Mouse (Mus musculus): ENCODE measurements around the gene Mcf2. TPM values are rescaled to one million over a fixed set of nuclear protein-coding genes. Genes with fewer than 3 reads are reported as not detected.

Mcf2 gene
- polyA plus RNA-seq, 1 experiment from 2014 or later = 0.75 TPM

DNA sequence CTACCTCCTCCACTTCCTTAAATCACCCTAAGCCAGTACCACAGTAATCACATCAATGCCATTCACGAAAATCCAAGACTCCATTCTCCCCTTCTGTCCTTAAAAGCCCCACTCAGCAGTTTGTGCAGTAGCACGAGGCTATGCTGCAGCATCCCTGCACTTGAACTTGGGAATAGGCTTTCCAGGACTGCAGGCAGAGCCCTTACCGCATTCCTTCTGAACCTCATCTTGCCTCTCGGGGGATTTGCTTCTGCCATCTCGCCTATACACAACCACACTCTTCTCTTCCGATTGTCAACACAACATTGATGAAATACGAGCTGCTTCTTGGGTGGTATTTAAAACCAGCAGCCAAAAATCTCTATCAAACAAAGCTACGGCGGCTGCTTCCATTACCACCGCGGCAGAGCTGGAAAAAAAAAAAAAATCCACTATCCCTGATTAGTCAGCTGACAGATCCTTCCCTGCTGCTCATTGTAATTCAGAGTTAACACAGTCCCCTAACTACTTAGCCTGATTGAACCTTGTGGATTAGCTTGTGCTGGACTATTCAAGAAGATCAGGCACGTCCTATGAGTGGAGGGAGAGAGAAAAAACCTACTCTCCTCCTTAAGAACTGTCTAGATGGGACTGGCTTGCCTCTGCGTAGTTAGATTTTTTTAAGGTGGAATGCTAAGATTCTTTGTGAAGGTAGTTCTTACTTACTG is 31.5 kb downstream of the Mcf2 start:
- ATAC-seq (ENCODE audit: insufficient read depth) = peak; percentile 38; the same call in 1 of the 2 replicates

GRCm38 (mm10) chrX:60075359-60075758 is 103.5 kb downstream of the Mcf2 start:
- H3K9ac ChIP-seq = no peak overlapping the region
- H3K27me3 ChIP-seq (ENCODE audit: insufficient read depth, low read length) = no peaks in the 10 kb centered on the region
- no peak overlapping the region for H3K4me2 ChIP-seq
- ATAC-seq (ENCODE audit: insufficient read depth) (no peak), DNase-seq (no peak)
- no peaks in the 10 kb centered on the region for H3K36me3 ChIP-seq (ENCODE audit: insufficient read depth)
- TF ChIP-seq CTCF (IDR thresholded peaks at IDR 0.05; ENCODE audit: low read depth) = no peak
- H3K27ac ChIP-seq (ENCODE audit: low read depth) = no peak overlapping the region
- 87% methylated on average over 1 of the region's 1 CpGs for WGBS
- H3K4me1 ChIP-seq (ENCODE audit: insufficient read depth) = no peaks in the 10 kb centered on the region
- H3K4me3 ChIP-seq (ENCODE audit: low read depth, low read length) = no peak overlapping the region
- H3K9me3 ChIP-seq (ENCODE audit: low read depth, low read length) = no peaks in the 10 kb centered on the region

More for the DNA sequence above, 31.5 kb downstream of the Mcf2 start:
- no peak for TF ChIP-seq CTCF (IDR thresholded peaks at IDR 0.05; ENCODE audit: low read depth)
- Histone ChIP-seq H3K27ac (ENCODE audit: low read depth) (no peak overlapping the region), H3K9ac (no peak overlapping the region), H3K4me2 (peak overlapping the region; percentile 43), H3K27me3 (ENCODE audit: insufficient read depth, low read length) (no peaks in the 10 kb centered on the region), H3K4me1 (ENCODE audit: insufficient read depth) (no peaks in the 10 kb centered on the region), H3K9me3 (ENCODE audit: low read depth, low read length) (no peaks in the 10 kb centered on the region), H3K36me3 (ENCODE audit: insufficient read depth) (no peaks in the 10 kb centered on the region), H3K4me3 (ENCODE audit: low read depth, low read length) (no peak overlapping the region)
- DNase-seq = peak; percentile 12
- WGBS = 12% methylated on average over 13 of the region's 13 CpGs

DNA sequence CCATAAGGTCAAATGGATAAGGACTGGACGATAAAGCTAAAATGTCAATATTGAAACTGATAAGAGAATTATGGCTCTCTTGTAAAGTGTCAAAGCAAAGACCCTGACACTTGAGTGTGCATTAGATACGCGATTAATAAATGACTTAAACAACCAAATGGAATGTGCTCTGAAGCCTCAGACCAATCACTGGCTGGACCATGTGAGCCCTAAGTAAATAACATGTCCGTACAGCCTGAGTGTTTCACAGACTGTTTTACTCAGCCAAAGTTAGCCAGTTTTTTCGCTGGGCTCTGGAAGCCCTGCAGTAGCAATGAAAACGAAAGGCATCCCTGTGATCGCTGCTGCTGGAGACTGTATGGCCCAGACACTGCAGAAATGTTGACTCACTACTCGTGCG is 123.7 kb downstream of the Mcf2 start:
- peak; percentile 38 for DNase-seq

DNA sequence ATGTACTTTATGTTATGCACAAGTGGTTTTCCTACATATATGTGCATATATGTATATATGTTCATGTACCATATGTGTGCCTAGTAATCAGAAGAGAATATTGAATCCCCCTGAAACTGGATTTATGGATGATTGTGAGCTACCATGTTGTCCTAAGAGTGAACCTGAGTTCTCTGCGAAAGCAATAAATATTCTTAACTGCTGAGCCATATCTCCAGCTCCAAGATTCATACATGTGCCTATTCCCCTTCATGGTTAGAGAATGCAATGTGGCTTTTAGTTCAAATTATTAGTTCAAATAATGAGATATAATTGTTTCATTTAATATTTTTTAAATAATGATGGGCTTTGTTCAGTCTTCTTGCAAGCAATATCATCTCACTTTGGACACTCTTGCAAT is 124.1 kb downstream of the Mcf2 start:
- ATAC-seq (ENCODE audit: insufficient read depth) (no peak), DNase-seq (no peak)
- no peak overlapping the region for H3K27ac ChIP-seq (ENCODE audit: low read depth)
- no peaks in the 10 kb centered on the region for H3K36me3 ChIP-seq (ENCODE audit: insufficient read depth)
- no peak overlapping the region for H3K4me3 ChIP-seq (ENCODE audit: low read depth, low read length)
- TF ChIP-seq CTCF (IDR thresholded peaks at IDR 0.05; ENCODE audit: low read depth) = no peak
- no peaks in the 10 kb centered on the region for H3K27me3 ChIP-seq (ENCODE audit: insufficient read depth, low read length)
- H3K4me2 ChIP-seq = no peak overlapping the region
- H3K4me1 ChIP-seq (ENCODE audit: insufficient read depth) = no peaks in the 10 kb centered on the region
- H3K9me3 ChIP-seq (ENCODE audit: low read depth, low read length) = no peaks in the 10 kb centered on the region
- no peak overlapping the region for H3K9ac ChIP-seq
- WGBS = 73% methylated on average over 1 of the region's 1 CpGs

More for the DNA sequence above, 123.7 kb downstream of the Mcf2 start:
- H3K9me3 ChIP-seq (ENCODE audit: low read depth, low read length) = no peaks in the 10 kb centered on the region
- no peak overlapping the region for H3K9ac ChIP-seq
- ATAC-seq (ENCODE audit: insufficient read depth) = peak; percentile 83; the same call in 1 of the 2 replicates
- WGBS = 33% methylated on average over 9 of the region's 9 CpGs
- H3K36me3 ChIP-seq (ENCODE audit: insufficient read depth) = no peaks in the 10 kb centered on the region
- H3K4me2 ChIP-seq = no peak overlapping the region
- no peak for TF ChIP-seq CTCF (IDR thresholded peaks at IDR 0.05; ENCODE audit: low read depth)
- no peaks in the 10 kb centered on the region for H3K4me1 ChIP-seq (ENCODE audit: insufficient read depth)
- no peak overlapping the region for H3K27ac ChIP-seq (ENCODE audit: low read depth)
- no peaks in the 10 kb centered on the region for H3K27me3 ChIP-seq (ENCODE audit: insufficient read depth, low read length)
- H3K4me3 ChIP-seq (ENCODE audit: low read depth, low read length) = no peak overlapping the region

DNA sequence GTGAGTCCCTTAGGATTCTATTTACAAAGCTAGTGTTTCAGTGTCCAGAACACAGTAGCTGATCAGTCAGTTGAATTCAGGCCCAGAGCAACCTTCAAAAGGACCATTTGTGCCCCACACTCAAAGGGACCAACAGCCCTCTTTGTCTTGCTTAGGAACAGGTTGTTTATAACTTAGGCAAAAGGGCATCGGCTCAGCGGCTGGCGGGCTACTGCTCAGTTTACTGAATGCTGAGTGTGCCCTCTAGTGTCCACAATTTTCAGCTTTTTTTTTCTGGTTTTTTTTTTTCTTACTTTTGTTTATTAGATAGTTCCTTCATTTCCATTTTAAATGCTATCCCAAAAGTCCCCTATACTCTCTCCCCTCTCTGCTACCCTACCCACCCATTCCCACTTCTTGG is 152.2 kb downstream of the Mcf2 start:
- no peaks in the 10 kb centered on the region for H3K9me3 ChIP-seq (ENCODE audit: low read depth, low read length)
- no peak overlapping the region for H3K4me3 ChIP-seq (ENCODE audit: low read depth, low read length)
- no peak for ATAC-seq (ENCODE audit: insufficient read depth)
- H3K9ac ChIP-seq = no peak overlapping the region
- 18% methylated on average over 3 of the region's 3 CpGs for WGBS
- no peak overlapping the region for H3K4me2 ChIP-seq
- no peaks in the 10 kb centered on the region for H3K27me3 ChIP-seq (ENCODE audit: insufficient read depth, low read length)
- TF ChIP-seq CTCF (IDR thresholded peaks at IDR 0.05; ENCODE audit: low read depth) = peak; percentile 33
- H3K4me1 ChIP-seq (ENCODE audit: insufficient read depth) = no peaks in the 10 kb centered on the region
- H3K27ac ChIP-seq (ENCODE audit: low read depth) = no peak overlapping the region
- H3K36me3 ChIP-seq (ENCODE audit: insufficient read depth) = no peaks in the 10 kb centered on the region
- DNase-seq = peak; percentile 64

GRCm38 (mm10) chrX:60021595-60021994 is 157.3 kb downstream of the Mcf2 start:
- DNase-seq (no peak), ATAC-seq (ENCODE audit: insufficient read depth) (no peak)
- no peaks in the 10 kb centered on the region for H3K9me3 ChIP-seq (ENCODE audit: low read depth, low read length)
- H3K4me3 ChIP-seq (ENCODE audit: low read depth, low read length) = no peak overlapping the region
- H3K27me3 ChIP-seq (ENCODE audit: insufficient read depth, low read length) = no peaks in the 10 kb centered on the region
- no peak for TF ChIP-seq CTCF (IDR thresholded peaks at IDR 0.05; ENCODE audit: low read depth)
- 74% methylated on average over 2 of the region's 2 CpGs for WGBS
- no peak overlapping the region for H3K4me2 ChIP-seq
- no peaks in the 10 kb centered on the region for H3K4me1 ChIP-seq (ENCODE audit: insufficient read depth)
- H3K27ac ChIP-seq (ENCODE audit: low read depth) = no peak overlapping the region
- H3K36me3 ChIP-seq (ENCODE audit: insufficient read depth) = no peaks in the 10 kb centered on the region
- no peak overlapping the region for H3K9ac ChIP-seq

- Histone ChIP-seq H3K27me3 (ENCODE audit: insufficient read depth, low read length) (no peaks in the 10 kb centered on the region), H3K4me2 (no peak overlapping the region), H3K4me1 (ENCODE audit: insufficient read depth) (no peaks in the 10 kb centered on the region), H3K36me3 (ENCODE audit: insufficient read depth) (no peaks in the 10 kb centered on the region), H3K9me3 (ENCODE audit: low read depth, low read length) (no peaks in the 10 kb centered on the region), H3K27ac (ENCODE audit: low read depth) (no peak overlapping the region), H3K4me3 (ENCODE audit: low read depth, low read length) (no peak overlapping the region), H3K9ac (no peak overlapping the region)
- 77% methylated on average over 4 of the region's 4 CpGs for WGBS
- ATAC-seq (ENCODE audit: insufficient read depth) (no peak), DNase-seq (no peak)
- no peak for TF ChIP-seq CTCF (IDR thresholded peaks at IDR 0.05; ENCODE audit: low read depth)
These were observed 157.9 kb downstream of the Mcf2 start for GRCm38 (mm10) chrX:60021007-60021406.

All from lung, embryonic 14.5 days (tissue).